10 mouse cellular contexts compared by ENCODE assay signal in genomic region chr3:127749266-127749665, GRCm38 (mm10). TPM values are rescaled to one million over a fixed set of nuclear protein-coding genes. Genes with fewer than 3 reads are reported as not detected.
DNase-seq lines count a peak whose midpoint lies in the region; ATAC-seq lines count a peak whose summit lies in the region.
"Had no signal": no experiment of that assay in that cellular context is flagged by ENCODE, and none has a peak within 500 bp of the region (broad histone marks: within the 10 kb centered on the region; RNA-seq: fewer than 3 reads in every experiment).

No protein-coding gene starts in this region.

- no peaks in the 10 kb centered on the region for H3K36me3 ChIP-seq in kidney, embryonic 16.5 days (ENCODE audit: insufficient read depth, low read length)
- H3K36me3 ChIP-seq in embryonic facial prominence, embryonic 15.5 days = no peaks in the 10 kb centered on the region
- H3K36me3 ChIP-seq in limb, embryonic 10.5 days = no peaks in the 10 kb centered on the region
- H3K36me3 ChIP-seq in neural tube, embryonic 13.5 days = no peaks in the 10 kb centered on the region
- H3K36me3 ChIP-seq in liver, embryonic 11.5 days (ENCODE audit: control insufficient read depth, insufficient read depth, low read length) = no peaks in the 10 kb centered on the region

- peaks cover 4% of the 10 kb centered on the region; the same call in 1 of the 2 replicates for H3K4me1 ChIP-seq in kidney, embryonic 16.5 days (ENCODE audit: insufficient read depth, low read length)
- peaks cover 4% of the 10 kb centered on the region; the same call in 1 of the 2 replicates for H3K4me1 ChIP-seq in embryonic facial prominence, embryonic 15.5 days
- H3K4me1 ChIP-seq in limb, embryonic 10.5 days = peaks cover 25% of the 10 kb centered on the region
- H3K4me1 ChIP-seq in neural tube, embryonic 13.5 days (replicated peaks) = peaks cover 45% of the 10 kb centered on the region
- H3K4me1 ChIP-seq in liver, embryonic 11.5 days (replicated peaks; ENCODE audit: control insufficient read depth, insufficient read depth, low read length) = no peaks in the 10 kb centered on the region

- H3K27ac ChIP-seq in kidney, embryonic 16.5 days (ENCODE audit: low read length) = no peak overlapping the region
- no peak overlapping the region for H3K27ac ChIP-seq in embryonic facial prominence, embryonic 15.5 days (replicated peaks)
- H3K27ac ChIP-seq in limb, embryonic 10.5 days = no peak overlapping the region
- H3K27ac ChIP-seq in neural tube, embryonic 13.5 days (replicated peaks) = no peak overlapping the region; the same call in 1 of the 2 replicates
- H3K27ac ChIP-seq in liver, embryonic 11.5 days (ENCODE audit: low read depth, low read length) = no peak overlapping the region

- no peak for ATAC-seq in kidney, embryonic 16.5 days (ENCODE audit: low FRiP score, low TSS enrichment)
- ATAC-seq in embryonic facial prominence, embryonic 15.5 days (ENCODE audit: insufficient number of reproducible peaks, low FRiP score, low TSS enrichment, low read depth) = no peak
- ATAC-seq in neural tube, embryonic 13.5 days (ENCODE audit: low read depth) = peak; percentile 68
- no peak for ATAC-seq in liver, embryonic 11.5 days (replicated peaks; ENCODE audit: low FRiP score)

- no peak for DNase-seq in kidney, postnatal 36 days
- no peak for DNase-seq in limb, embryonic 10.5 days (ENCODE audit: low spot score)
- DNase-seq in kidney, adult 11 months = no peak
- DNase-seq in liver, embryonic 11.5 days (ENCODE audit: low spot score) = no peak
- DNase-seq in kidney, postnatal 14 days = no peak
- DNase-seq: adrenal gland, adult 8-10 months; thymus, postnatal 36 days had no signal

- peak overlapping the region; percentile 3; the same call in 1 of the 2 replicates for H3K4me3 ChIP-seq in kidney, embryonic 16.5 days (ENCODE audit: low read length)
- H3K4me3 ChIP-seq in embryonic facial prominence, embryonic 15.5 days (replicated peaks) = no peak overlapping the region; the same call in 1 of the 2 replicates
- peak overlapping the region; percentile 8; the same call in 1 of the 2 replicates for H3K4me3 ChIP-seq in limb, embryonic 10.5 days
- H3K4me3 ChIP-seq in neural tube, embryonic 13.5 days = peak overlapping the region; percentile 19
- no peak overlapping the region for H3K4me3 ChIP-seq in liver, embryonic 11.5 days (ENCODE audit: low read depth, low read length)

- 25% methylated on average over 9 of the region's 9 CpGs for WGBS in kidney, embryonic 16.5 days
- WGBS in embryonic facial prominence, embryonic 15.5 days = 19% methylated on average over 9 of the region's 9 CpGs
- WGBS in limb, embryonic 10.5 days = 20% methylated on average over 9 of the region's 9 CpGs
- WGBS in neural tube, embryonic 13.5 days = 4% methylated on average over 9 of the region's 9 CpGs
- 32% methylated on average over 9 of the region's 9 CpGs for WGBS in liver, embryonic 11.5 days

- H3K9ac ChIP-seq in kidney, embryonic 16.5 days (replicated peaks; ENCODE audit: low read length) = no peak overlapping the region
- H3K9ac ChIP-seq in embryonic facial prominence, embryonic 15.5 days = no peak overlapping the region
- H3K9ac ChIP-seq in neural tube, embryonic 13.5 days = peak overlapping the region; percentile 23; the same call in 1 of the 2 replicates
- no peak overlapping the region for H3K9ac ChIP-seq in liver, embryonic 11.5 days (ENCODE audit: low read depth, low read length)

- H3K4me2 ChIP-seq in kidney, embryonic 16.5 days (replicated peaks; ENCODE audit: low read depth, low read length) = no peak overlapping the region
- H3K4me2 ChIP-seq in embryonic facial prominence, embryonic 15.5 days (replicated peaks) = peak overlapping the region; percentile 25
- peak overlapping the region; percentile 52 for H3K4me2 ChIP-seq in neural tube, embryonic 13.5 days
- no peak overlapping the region for H3K4me2 ChIP-seq in liver, embryonic 11.5 days

- H3K27me3 ChIP-seq in kidney, embryonic 16.5 days (ENCODE audit: insufficient read depth, low read length) = peaks cover 54% of the 10 kb centered on the region
- H3K27me3 ChIP-seq in embryonic facial prominence, embryonic 15.5 days = peaks cover 32% of the 10 kb centered on the region
- H3K27me3 ChIP-seq in limb, embryonic 10.5 days (ENCODE audit: low read depth, poor library complexity, severe bottlenecking) = peaks cover 91% of the 10 kb centered on the region
- peaks cover 80% of the 10 kb centered on the region for H3K27me3 ChIP-seq in neural tube, embryonic 13.5 days
- H3K27me3 ChIP-seq in liver, embryonic 11.5 days (replicated peaks; ENCODE audit: control insufficient read depth, insufficient read depth, low read length) = peaks cover 40% of the 10 kb centered on the region

- peaks cover 3% of the 10 kb centered on the region; the same call in 1 of the 2 replicates for H3K9me3 ChIP-seq in kidney, embryonic 16.5 days (ENCODE audit: low read length)
- H3K9me3 ChIP-seq in embryonic facial prominence, embryonic 15.5 days (replicated peaks) = no peaks in the 10 kb centered on the region
- no peaks in the 10 kb centered on the region for H3K9me3 ChIP-seq in limb, embryonic 10.5 days (replicated peaks)
- no peaks in the 10 kb centered on the region for H3K9me3 ChIP-seq in neural tube, embryonic 13.5 days
- H3K9me3 ChIP-seq in liver, embryonic 11.5 days (ENCODE audit: control insufficient read depth, low read length) = no peaks in the 10 kb centered on the region

RNA-seq across cellular contexts. Expression of gene Alpk1, which starts 31.1 kb away (rescaled TPM):
- polyA plus RNA-seq in kidney, embryonic 16.5 days (2015; fragmentation: Nextera tagmentation; extraction: Ambion mirVana) = 1.2 TPM in 2 replicates
- 1.0 and 2.4 TPM in 2 replicates for polyA plus RNA-seq in embryonic facial prominence, embryonic 15.5 days (2015; fragmentation: Nextera tagmentation; extraction: Ambion mirVana)
- 0.30 TPM in 2 replicates for polyA plus RNA-seq in limb, embryonic 10.5 days (2016; fragmentation: Nextera tagmentation; extraction: Ambion mirVana)
- 0.61 and 0.80 TPM in 2 replicates for polyA plus RNA-seq in neural tube, embryonic 13.5 days (2015; fragmentation: Nextera tagmentation; extraction: Ambion mirVana)
- 0.92 and 1.1 TPM in 2 replicates for polyA plus RNA-seq in liver, embryonic 11.5 days (2014; fragmentation: Nextera tagmentation; extraction: Ambion mirVana)

RNA-seq across cellular contexts. Expression of gene Tifa, which starts 40.3 kb away (rescaled TPM):
- 4.3 and 5.4 TPM in 2 replicates for polyA plus RNA-seq in kidney, embryonic 16.5 days (2015; fragmentation: Nextera tagmentation; extraction: Ambion mirVana)
- polyA plus RNA-seq in embryonic facial prominence, embryonic 15.5 days (2015; fragmentation: Nextera tagmentation; extraction: Ambion mirVana) = 3.6 TPM in 2 replicates
- 1.2 and 1.7 TPM in 2 replicates for polyA plus RNA-seq in limb, embryonic 10.5 days (2016; fragmentation: Nextera tagmentation; extraction: Ambion mirVana)
- 2.9 and 4.6 TPM in 2 replicates for polyA plus RNA-seq in neural tube, embryonic 13.5 days (2015; fragmentation: Nextera tagmentation; extraction: Ambion mirVana)
- 13.4 and 14.3 TPM in 2 replicates for polyA plus RNA-seq in liver, embryonic 11.5 days (2014; fragmentation: Nextera tagmentation; extraction: Ambion mirVana)

Comparison
In these comparisons a context has a peak if more than half of its experiments do, and no peak if none do; other contexts are left out.
1. H3K4me2 ChIP-seq: peak in embryonic facial prominence, embryonic 15.5 days (single experiment) and neural tube, embryonic 13.5 days (single experiment); none in kidney, embryonic 16.5 days (single experiment) and liver, embryonic 11.5 days (single experiment).
2. H3K4me3 ChIP-seq: peak in kidney, embryonic 16.5 days (single experiment), limb, embryonic 10.5 days (single experiment) and neural tube, embryonic 13.5 days (single experiment); none in embryonic facial prominence, embryonic 15.5 days (single experiment) and liver, embryonic 11.5 days (single experiment).